Mouse (Mus musculus) stomach, embryonic 16.5 days (tissue): ENCODE data around the gene Rps27a. TPM values are rescaled to one million over a fixed set of nuclear protein-coding genes. Genes with fewer than 3 reads are reported as not detected.
A peak's percentile ranks its signal among the peaks of the same experiment; 100 is the strongest.

ENCODE experiments used
- ATAC-seq: fragments of 200-750 bp; cut with Nextera tagmentation; 2 replicates; pipeline ENCODE4 v1.8.0; 2017; ENCODE audit warnings: moderate number of reproducible peaks, moderate TSS enrichment; ENCODE audit not compliant: insufficient read depth, low FRiP score
- H3K27ac ChIP-seq: fragments of 300-500 bp; sonication (generic); 2 replicates; pipeline ENCODE4 v1.5.1; 2014; ENCODE audit warnings: low read length
- H3K27me3 ChIP-seq: fragments of 300-500 bp; sonication (generic); 2 replicates; pipeline ENCODE4 v1.6.1; 2014; ENCODE audit warnings: low read length, control low read depth, mixed read lengths; ENCODE audit not compliant: control insufficient read depth, insufficient read depth
- H3K36me3 ChIP-seq: fragments of 300-500 bp; sonication (generic); 2 replicates; pipeline ENCODE4 v1.6.1; 2014; ENCODE audit warnings: low read length; ENCODE audit not compliant: control insufficient read depth, insufficient read depth
- H3K4me1 ChIP-seq: fragments of 300-500 bp; sonication (generic); 2 replicates; pipeline ENCODE4 v1.6.1; 2014; ENCODE audit warnings: low read length, control low read depth, mixed read lengths; ENCODE audit not compliant: control insufficient read depth, insufficient read depth
- H3K4me2 ChIP-seq: fragments of 300-500 bp; sonication (generic); 2 replicates; pipeline ENCODE4 v1.6.1; 2014; ENCODE audit warnings: low read depth, low read length, mixed read lengths
- H3K4me3 ChIP-seq: fragments of 300-500 bp; sonication (generic); replicated peaks from 2 replicates; pipeline ENCODE4 v1.5.1; 2014; ENCODE audit warnings: mild to moderate bottlenecking, low read length
- H3K9ac ChIP-seq: fragments of 300-500 bp; sonication (generic); 2 replicates; pipeline ENCODE4 v1.6.1; 2014; ENCODE audit warnings: low read length
- H3K9me3 ChIP-seq: fragments of 300-500 bp; sonication (generic); replicated peaks from 2 replicates; pipeline ENCODE4 v1.6.1; 2016; ENCODE audit warnings: low read length, control low read depth; ENCODE audit not compliant: control insufficient read depth
- WGBS: fragments of 180-500 bp; shearing (Covaris S2); extraction: QIAGEN DNeasy Blood & Tissue Kit; methylation state at CpG from one replicate; pipeline ENCODE4 v1.1.7; 2014; 5-methylcytosine and 5-hydroxymethylcytosine counted together
- polyA plus RNA-seq: library from polyadenylated mRNA; unstranded; fragments of >200 nt; fragmentation: Nextera tagmentation; extraction: Ambion mirVana; gene quantifications from 2 replicates; pipeline ENCODE4 v1.2.1, GENCODE M21; 2015

Gene Rps27a
- polyA plus RNA-seq, 1 experiment from 2014 or later: 999 TPM

- WGBS: 2% methylated on average over 47 of the region's 47 CpGs
- Histone ChIP-seq H3K4me1 (peaks cover 4% of the 10 kb centered on the region), H3K27ac (peak within 1 kb of the TSS; percentile 69), H3K9ac (peak within 1 kb of the TSS; percentile 78), H3K9me3 (no peaks in the 10 kb centered on the region), H3K27me3 (no peaks in the 10 kb centered on the region), H3K36me3 (no peaks in the 10 kb centered on the region; the same call in 1 of the 2 replicates), H3K4me3 (peak within 1 kb of the TSS; percentile 69), H3K4me2 (peak within 1 kb of the TSS; percentile 58)
- peak; percentile 96 for ATAC-seq
Measured at GRCm38 (mm10) chr11:29525988-29526794, 21.7 kb downstream of the Rps27a start, which contains the start of gene Mtif2. Gene Mtif2, plus strand, starts transcription at chr11:29526408.

GRCm38 (mm10) chr11:29514682-29515412, 33.1 kb downstream of the Rps27a start, which contains the start of gene Prorsd1:
Gene Prorsd1, minus strand, starts transcription at chr11:29515033.
- H3K27ac ChIP-seq: peak within 1 kb of the TSS; percentile 85
- peaks cover 4% of the 10 kb centered on the region; the same call in 1 of the 2 replicates for H3K4me1 ChIP-seq
- H3K9me3 ChIP-seq: no peaks in the 10 kb centered on the region
- H3K27me3 ChIP-seq: no peaks in the 10 kb centered on the region
- WGBS: 3% methylated on average over 40 of the region's 40 CpGs
- no peaks in the 10 kb centered on the region for H3K36me3 ChIP-seq
- H3K9ac ChIP-seq: peak within 1 kb of the TSS; percentile 81
- H3K4me3 ChIP-seq: peak within 1 kb of the TSS; percentile 83
- peak within 1 kb of the TSS; percentile 75 for H3K4me2 ChIP-seq
- ATAC-seq: peak; percentile 99

- Histone ChIP-seq H3K9me3 (no peaks in the 10 kb centered on the region), H3K36me3 (no peaks in the 10 kb centered on the region), H3K4me3 (peak overlapping the region; percentile 83), H3K9ac (peak overlapping the region; percentile 81), H3K27ac (peak overlapping the region; percentile 85), H3K4me1 (peaks cover 4% of the 10 kb centered on the region; the same call in 1 of the 2 replicates), H3K27me3 (no peaks in the 10 kb centered on the region), H3K4me2 (peak overlapping the region; percentile 75)
- no peak for ATAC-seq
- 14% methylated on average over 10 of the region's 10 CpGs for WGBS
Measured at GRCm38 (mm10) chr11:29514325-29514681, 33.6 kb downstream of the Rps27a start.

- WGBS: 90% methylated on average over 4 of the region's 4 CpGs
- Histone ChIP-seq H3K36me3 (no peaks in the 10 kb centered on the region), H3K9me3 (no peaks in the 10 kb centered on the region), H3K4me1 (peaks cover 4% of the 10 kb centered on the region; the same call in 1 of the 2 replicates), H3K27me3 (no peaks in the 10 kb centered on the region), H3K4me3 (no peak overlapping the region), H3K27ac (no peak overlapping the region), H3K9ac (no peak overlapping the region), H3K4me2 (no peak overlapping the region)
- no peak for ATAC-seq
Measured at GRCm38 (mm10) chr11:29512818-29513535, 34.9 kb downstream of the Rps27a start.

- Histone ChIP-seq H3K27ac (no peak overlapping the region), H3K4me3 (no peak overlapping the region), H3K27me3 (no peaks in the 10 kb centered on the region), H3K9ac (no peak overlapping the region), H3K4me1 (peaks cover 4% of the 10 kb centered on the region; the same call in 1 of the 2 replicates), H3K9me3 (no peaks in the 10 kb centered on the region), H3K36me3 (0 out of 2 replicates have a peak, but pooled peaks cover under 1% of the 10 kb centered on the region), H3K4me2 (no peak overlapping the region)
- WGBS: 96% methylated on average over 1 of the region's 1 CpGs
- ATAC-seq: no peak
Measured at GRCm38 (mm10) chr11:29509421-29509820, 38.5 kb downstream of the Rps27a start.

GRCm38 (mm10) chr11:29504899-29505625, 42.8 kb downstream of the Rps27a start:
- H3K27ac ChIP-seq: no peak overlapping the region
- H3K4me1 ChIP-seq: no peaks in the 10 kb centered on the region
- no peak for ATAC-seq
- H3K36me3 ChIP-seq: 0 out of 2 replicates have a peak, but pooled peaks cover 4% of the 10 kb centered on the region
- H3K4me3 ChIP-seq: no peak overlapping the region
- no peak overlapping the region for H3K4me2 ChIP-seq
- WGBS: 83% methylated on average over 2 of the region's 2 CpGs
- no peaks in the 10 kb centered on the region for H3K27me3 ChIP-seq
- H3K9ac ChIP-seq: no peak overlapping the region
- no peaks in the 10 kb centered on the region for H3K9me3 ChIP-seq

GRCm38 (mm10) chr11:29503948-29504893, 43.7 kb downstream of the Rps27a start:
- Histone ChIP-seq H3K9me3 (no peaks in the 10 kb centered on the region), H3K9ac (no peak overlapping the region), H3K4me1 (no peaks in the 10 kb centered on the region), H3K4me3 (no peak overlapping the region), H3K27me3 (no peaks in the 10 kb centered on the region), H3K27ac (no peak overlapping the region), H3K4me2 (no peak overlapping the region), H3K36me3 (0 out of 2 replicates have a peak, but pooled peaks cover 4% of the 10 kb centered on the region)
- WGBS: 87% methylated on average over 10 of the region's 10 CpGs
- ATAC-seq: no peak
